Mouse (Mus musculus) ES-Bruce4 (cell line): Measurements from ENCODE around the gene Ppfia1.

Source experiments
- CTCF ChIP-seq: IDR thresholded peaks from one replicate; pipeline ENCODE4 v1.8.1; 2011; ENCODE audit warnings: low read depth, low read length
- EP300 ChIP-seq: IDR thresholded peaks from 2 replicates; pipeline ENCODE4 v1.6.1; 2011; ENCODE audit warnings: low read depth, low read length; ENCODE audit not compliant: insufficient read depth
- POLR2A ChIP-seq: IDR thresholded peaks from one replicate; pipeline ENCODE4 v1.8.1; 2011; ENCODE audit warnings: low read length; ENCODE audit not compliant: insufficient read depth

DNA sequence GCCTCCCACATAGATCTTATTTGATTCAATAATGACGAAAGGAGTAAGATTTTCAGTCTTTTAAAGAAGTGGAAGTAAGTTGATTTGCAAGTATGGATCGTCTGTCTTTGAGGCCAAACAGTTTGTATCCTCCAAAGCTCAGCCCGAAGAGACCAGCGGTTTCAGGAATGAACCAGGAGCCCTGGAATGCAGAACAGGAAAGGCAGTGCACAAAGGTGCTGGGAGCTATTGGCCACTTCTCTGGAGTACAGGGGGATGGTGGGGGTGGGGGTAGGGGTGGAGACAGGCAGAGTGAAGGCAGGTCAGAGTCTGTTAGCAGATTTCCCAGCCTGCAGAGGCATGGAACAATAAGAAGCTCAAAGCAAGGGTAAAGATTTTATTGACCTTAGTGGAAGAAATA is 80.0 kb downstream of the Ppfia1 start:
- TF ChIP-seq CTCF: no peak
- no peak for TF ChIP-seq POLR2A
- no peak for TF ChIP-seq EP300
